Mouse (Mus musculus): ENCODE measurements around the gene Rtn4. TPM values are rescaled to one million over a fixed set of nuclear protein-coding genes. Genes with fewer than 3 reads are reported as not detected.

The Rtn4 gene
- total and polyA plus RNA-seq, 2 experiments from 2014 or later = 167 to 400 TPM

DNA sequence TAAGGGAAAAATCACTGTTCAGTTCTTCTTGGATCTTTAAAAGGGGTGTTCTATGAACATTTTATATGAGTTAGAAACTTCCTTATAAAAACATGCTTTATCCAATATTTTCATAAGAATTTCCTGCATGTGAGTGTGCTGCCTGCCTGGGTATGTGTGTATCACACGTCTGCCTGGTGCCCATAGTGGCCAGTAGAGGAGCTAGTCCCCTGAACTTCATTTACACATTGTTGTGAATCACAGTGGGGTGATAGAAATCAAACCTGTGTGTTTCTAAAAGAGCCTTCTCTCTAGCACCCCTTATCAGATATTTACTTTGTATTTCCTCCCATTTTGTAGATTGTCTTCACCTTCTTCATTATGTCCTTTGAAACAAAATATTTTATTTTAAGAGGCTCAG lies 32.9 kb downstream of the Rtn4 start:
- H3K27ac ChIP-seq (ENCODE audit: low read depth, low read length) = peak overlapping the region; percentile 4; the same call in 1 of the 2 replicates
- peak; percentile 60; the same call in 1 of the 2 replicates for ATAC-seq

DNA sequence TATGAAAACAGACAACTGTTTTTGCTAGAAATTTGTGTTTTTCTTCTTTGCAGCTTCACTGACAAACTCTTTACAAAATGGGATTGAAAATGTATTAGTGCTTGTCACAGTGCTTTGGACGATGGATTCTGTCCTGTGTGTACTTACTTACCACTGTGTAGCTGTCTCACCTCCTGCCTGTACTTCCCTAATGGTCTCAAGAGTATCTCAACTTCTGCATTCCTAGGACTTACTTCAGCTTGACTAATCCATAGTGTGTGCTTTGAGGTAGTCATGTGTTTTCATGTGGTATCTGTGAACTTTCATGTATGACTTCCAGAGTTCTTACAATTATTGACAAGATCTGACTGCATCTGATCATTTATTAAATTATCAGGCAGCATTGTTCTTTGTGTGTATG lies 35.2 kb downstream of the Rtn4 start:
- DNase-seq (no peak), ATAC-seq (no peak)
- Histone ChIP-seq H3K4me1 (ENCODE audit: insufficient read depth) (peaks cover 8% of the 10 kb centered on the region), H3K27me3 (ENCODE audit: insufficient read depth, low read length) (no peaks in the 10 kb centered on the region), H3K27ac (ENCODE audit: low read depth, low read length) (no peak overlapping the region), H3K9me3 (ENCODE audit: low read length) (no peaks in the 10 kb centered on the region), H3K4me2 (ENCODE audit: low read depth) (no peak overlapping the region), H3K4me3 (ENCODE audit: low read depth, low read length) (no peak overlapping the region), H3K9ac (no peak overlapping the region), H3K36me3 (ENCODE audit: insufficient read depth) (no peaks in the 10 kb centered on the region)
- no peak for TF ChIP-seq CTCF (IDR thresholded peaks at IDR 0.05; ENCODE audit: low read depth)
- WGBS = 77% methylated on average over 1 of the region's 1 CpGs

More for the DNA sequence above, 32.9 kb downstream of the Rtn4 start:
- 0 out of 2 replicates have a peak, but pooled peaks have one; percentile 7 for TF ChIP-seq CTCF (IDR thresholded peaks at IDR 0.05; ENCODE audit: low read depth)
- H3K4me2 ChIP-seq (ENCODE audit: low read depth) = no peak overlapping the region
- no peak for DNase-seq
- no peaks in the 10 kb centered on the region for H3K9me3 ChIP-seq (ENCODE audit: low read length)
- H3K4me1 ChIP-seq (ENCODE audit: insufficient read depth) = peaks cover 8% of the 10 kb centered on the region
- WGBS = 54% methylated on average over 1 of the region's 1 CpGs
- H3K27me3 ChIP-seq (ENCODE audit: insufficient read depth, low read length) = no peaks in the 10 kb centered on the region
- no peak overlapping the region for H3K9ac ChIP-seq
- H3K4me3 ChIP-seq (ENCODE audit: low read depth, low read length) = no peak overlapping the region
- H3K36me3 ChIP-seq (ENCODE audit: insufficient read depth) = no peaks in the 10 kb centered on the region

GRCm38 (mm10) chr11:29739752-29740151 lies 47.0 kb downstream of the Rtn4 start:
- 97% methylated on average over 2 of the region's 2 CpGs for WGBS
- Histone ChIP-seq H3K4me3 (ENCODE audit: low read depth, low read length) (no peak overlapping the region), H3K27me3 (ENCODE audit: insufficient read depth, low read length) (no peaks in the 10 kb centered on the region), H3K9me3 (ENCODE audit: low read length) (no peaks in the 10 kb centered on the region), H3K36me3 (ENCODE audit: insufficient read depth) (peaks cover 30% of the 10 kb centered on the region), H3K9ac (no peak overlapping the region), H3K27ac (ENCODE audit: low read depth, low read length) (no peak overlapping the region), H3K4me2 (ENCODE audit: low read depth) (no peak overlapping the region), H3K4me1 (ENCODE audit: insufficient read depth) (no peaks in the 10 kb centered on the region)
- TF ChIP-seq CTCF (IDR thresholded peaks at IDR 0.05; ENCODE audit: low read depth) = no peak
- ATAC-seq = no peak
- DNase-seq = no peak

- H3K36me3 ChIP-seq (ENCODE audit: insufficient read depth) = peaks cover 43% of the 10 kb centered on the region
- TF ChIP-seq CTCF (IDR thresholded peaks at IDR 0.05; ENCODE audit: low read depth) = no peak
- 65% methylated on average over 5 of the region's 5 CpGs for WGBS
Measured at GRCm38 (mm10) chr11:29744760-29745430, 52.1 kb downstream of the Rtn4 start.

GRCm38 (mm10) chr11:29745513-29745912 lies 52.8 kb downstream of the Rtn4 start:
- no peak for DNase-seq
- H3K4me2 ChIP-seq (ENCODE audit: low read depth) = no peak overlapping the region
- ATAC-seq = no peak
- no peaks in the 10 kb centered on the region for H3K4me1 ChIP-seq (ENCODE audit: insufficient read depth)
- H3K4me3 ChIP-seq (ENCODE audit: low read depth, low read length) = no peak overlapping the region
- no peaks in the 10 kb centered on the region for H3K9me3 ChIP-seq (ENCODE audit: low read length)
- no peak overlapping the region for H3K27ac ChIP-seq (ENCODE audit: low read depth, low read length)
- 63% methylated on average over 2 of the region's 2 CpGs for WGBS
- H3K36me3 ChIP-seq (ENCODE audit: insufficient read depth) = peaks cover 40% of the 10 kb centered on the region
- H3K27me3 ChIP-seq (ENCODE audit: insufficient read depth, low read length) = no peaks in the 10 kb centered on the region
- no peak for TF ChIP-seq CTCF (IDR thresholded peaks at IDR 0.05; ENCODE audit: low read depth)
- H3K9ac ChIP-seq = no peak overlapping the region

More at GRCm38 (mm10) chr11:29744760-29745430, 52.1 kb downstream of the Rtn4 start:
- ATAC-seq (peak; percentile 66), DNase-seq (no peak)
- H3K27ac ChIP-seq (ENCODE audit: low read depth, low read length) = no peak overlapping the region
- H3K4me3 ChIP-seq (ENCODE audit: low read depth, low read length) = no peak overlapping the region
- H3K4me1 ChIP-seq (ENCODE audit: insufficient read depth) = no peaks in the 10 kb centered on the region
- no peaks in the 10 kb centered on the region for H3K27me3 ChIP-seq (ENCODE audit: insufficient read depth, low read length)
- no peak overlapping the region for H3K4me2 ChIP-seq (ENCODE audit: low read depth)
- H3K9ac ChIP-seq = no peak overlapping the region
- no peaks in the 10 kb centered on the region for H3K9me3 ChIP-seq (ENCODE audit: low read length)

GRCm38 (mm10) chr11:29746203-29746602 lies 53.5 kb downstream of the Rtn4 start:
- WGBS = 94% methylated on average over 9 of the region's 9 CpGs
- Histone ChIP-seq H3K27ac (ENCODE audit: low read depth, low read length) (no peak overlapping the region), H3K9me3 (ENCODE audit: low read length) (no peaks in the 10 kb centered on the region), H3K4me3 (ENCODE audit: low read depth, low read length) (no peak overlapping the region), H3K27me3 (ENCODE audit: insufficient read depth, low read length) (no peaks in the 10 kb centered on the region), H3K36me3 (ENCODE audit: insufficient read depth) (peaks cover 39% of the 10 kb centered on the region), H3K9ac (no peak overlapping the region), H3K4me2 (ENCODE audit: low read depth) (no peak overlapping the region), H3K4me1 (ENCODE audit: insufficient read depth) (no peaks in the 10 kb centered on the region)
- DNase-seq (no peak), ATAC-seq (no peak)
- TF ChIP-seq CTCF (IDR thresholded peaks at IDR 0.05; ENCODE audit: low read depth) = no peak

DNA sequence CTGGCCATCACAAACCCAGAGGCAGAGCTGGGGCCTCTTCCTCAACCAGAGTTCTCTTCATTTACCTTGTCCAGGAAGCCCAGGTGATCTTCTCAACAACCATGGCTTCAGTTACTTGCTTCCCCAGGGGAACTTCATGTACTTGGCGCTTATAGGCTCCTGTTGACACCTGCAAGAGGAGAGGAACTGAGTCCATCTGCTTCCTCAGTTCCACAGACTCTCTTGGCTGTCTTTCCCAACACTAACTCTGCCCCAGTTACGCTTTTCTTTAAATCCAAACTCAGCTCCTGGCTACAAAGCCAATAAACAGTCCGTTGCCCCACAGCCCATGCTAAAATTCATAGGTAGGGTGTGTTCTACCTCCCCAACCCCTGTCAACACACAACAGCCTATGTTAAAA lies 54.6 kb downstream of the Rtn4 start:
- Histone ChIP-seq H3K9ac (no peak overlapping the region), H3K9me3 (ENCODE audit: low read length) (no peaks in the 10 kb centered on the region), H3K4me1 (ENCODE audit: insufficient read depth) (no peaks in the 10 kb centered on the region), H3K27ac (ENCODE audit: low read depth, low read length) (no peak overlapping the region), H3K4me3 (ENCODE audit: low read depth, low read length) (no peak overlapping the region), H3K27me3 (ENCODE audit: insufficient read depth, low read length) (no peaks in the 10 kb centered on the region), H3K36me3 (ENCODE audit: insufficient read depth) (peaks cover 39% of the 10 kb centered on the region), H3K4me2 (ENCODE audit: low read depth) (no peak overlapping the region)
- DNase-seq = no peak
- ATAC-seq = no peak
- WGBS = 91% methylated on average over 3 of the region's 3 CpGs
- no peak for TF ChIP-seq CTCF (IDR thresholded peaks at IDR 0.05; ENCODE audit: low read depth)
